Mouse (Mus musculus): Measurements from ENCODE around the gene Tbc1d15. TPM values are rescaled to one million over a fixed set of nuclear protein-coding genes. Genes with fewer than 3 reads are reported as not detected.

The Tbc1d15 gene
- polyA plus RNA-seq, 1 experiment: 3.5 TPM

- H3K4me1 ChIP-seq: peaks cover 48% of the 10 kb centered on the region
- TF ChIP-seq FLI1 (IDR thresholded peaks at IDR 0.05; ENCODE audit: low read length) (no peak), GATA1 (IDR thresholded peaks at IDR 0.05; ENCODE audit: borderline replicate concordance, low read length) (no peak; the same call in 2 of the 3 replicates)
- H3K4me3 ChIP-seq (replicated peaks): peak overlapping the region; percentile 96
- no peaks in the 10 kb centered on the region for H3K9me3 ChIP-seq
- H3K27me3 ChIP-seq (replicated peaks): peaks cover 9% of the 10 kb centered on the region
- H3K36me3 ChIP-seq (replicated peaks; ENCODE audit: low read length): peaks cover 5% of the 10 kb centered on the region
These were observed 806 bp downstream of the Tbc1d15 start for GRCm38 (mm10) chr10:115250235-115251087.

- TF ChIP-seq GATA1 (IDR thresholded peaks at IDR 0.05; ENCODE audit: borderline replicate concordance, low read length): no peak
- TF ChIP-seq FLI1 (IDR thresholded peaks at IDR 0.05; ENCODE audit: low read length): no peak
- peaks cover 69% of the 10 kb centered on the region for H3K4me1 ChIP-seq
- H3K36me3 ChIP-seq (replicated peaks; ENCODE audit: low read length): peaks cover 5% of the 10 kb centered on the region
- no peaks in the 10 kb centered on the region for H3K9me3 ChIP-seq
- H3K27me3 ChIP-seq (replicated peaks): no peaks in the 10 kb centered on the region
- peak overlapping the region; percentile 89 for H3K4me3 ChIP-seq (replicated peaks)
These were observed 3.2 kb downstream of the Tbc1d15 start for GRCm38 (mm10) chr10:115248041-115248440.

- Histone ChIP-seq H3K4me1 (peaks cover 83% of the 10 kb centered on the region), H3K9me3 (no peaks in the 10 kb centered on the region), H3K27me3 (replicated peaks) (no peaks in the 10 kb centered on the region), H3K36me3 (replicated peaks; ENCODE audit: low read length) (peaks cover 18% of the 10 kb centered on the region), H3K4me3 (replicated peaks) (no peak overlapping the region)
- no peak for TF ChIP-seq GATA1 (IDR thresholded peaks at IDR 0.05; ENCODE audit: borderline replicate concordance, low read length)
- no peak for TF ChIP-seq FLI1 (IDR thresholded peaks at IDR 0.05; ENCODE audit: low read length)
These were observed 5.8 kb downstream of the Tbc1d15 start for GRCm38 (mm10) chr10:115245488-115245887.

- Histone ChIP-seq H3K27me3 (replicated peaks) (no peaks in the 10 kb centered on the region), H3K36me3 (replicated peaks; ENCODE audit: low read length) (peaks cover 50% of the 10 kb centered on the region), H3K9me3 (no peaks in the 10 kb centered on the region), H3K4me1 (peaks cover 78% of the 10 kb centered on the region), H3K4me3 (replicated peaks) (no peak overlapping the region)
- TF ChIP-seq FLI1 (IDR thresholded peaks at IDR 0.05; ENCODE audit: low read length) (no peak), GATA1 (IDR thresholded peaks at IDR 0.05; ENCODE audit: borderline replicate concordance, low read length) (no peak)
These were observed 10.1 kb downstream of the Tbc1d15 start for GRCm38 (mm10) chr10:115241082-115241595.

- no peaks in the 10 kb centered on the region for H3K9me3 ChIP-seq
- TF ChIP-seq FLI1 (IDR thresholded peaks at IDR 0.05; ENCODE audit: low read length) (no peak), GATA1 (IDR thresholded peaks at IDR 0.05; ENCODE audit: borderline replicate concordance, low read length) (no peak)
- H3K4me3 ChIP-seq (replicated peaks): no peak overlapping the region
- peaks cover 68% of the 10 kb centered on the region for H3K4me1 ChIP-seq
- no peaks in the 10 kb centered on the region for H3K27me3 ChIP-seq (replicated peaks)
- H3K36me3 ChIP-seq (replicated peaks; ENCODE audit: low read length): peaks cover 79% of the 10 kb centered on the region
These were observed 13.3 kb downstream of the Tbc1d15 start for GRCm38 (mm10) chr10:115237931-115238330.

- H3K9me3 ChIP-seq: no peaks in the 10 kb centered on the region
- TF ChIP-seq FLI1 (IDR thresholded peaks at IDR 0.05; ENCODE audit: low read length) (no peak), GATA1 (IDR thresholded peaks at IDR 0.05; ENCODE audit: borderline replicate concordance, low read length) (no peak)
- H3K27me3 ChIP-seq (replicated peaks): no peaks in the 10 kb centered on the region
- peak overlapping the region; percentile 67 for H3K4me3 ChIP-seq (replicated peaks)
- H3K36me3 ChIP-seq (replicated peaks; ENCODE audit: low read length): peaks cover 87% of the 10 kb centered on the region
- peaks cover 56% of the 10 kb centered on the region for H3K4me1 ChIP-seq
These were observed 14.5 kb downstream of the Tbc1d15 start for GRCm38 (mm10) chr10:115236733-115237132.

- TF ChIP-seq FLI1 (IDR thresholded peaks at IDR 0.05; ENCODE audit: low read length) (no peak), GATA1 (IDR thresholded peaks at IDR 0.05; ENCODE audit: borderline replicate concordance, low read length) (no peak)
- Histone ChIP-seq H3K36me3 (replicated peaks; ENCODE audit: low read length) (peaks cover 88% of the 10 kb centered on the region), H3K9me3 (no peaks in the 10 kb centered on the region)
These were observed 15.8 kb downstream of the Tbc1d15 start for GRCm38 (mm10) chr10:115235501-115235900.

GRCm38 (mm10) chr10:115233798-115234197, 17.5 kb downstream of the Tbc1d15 start:
- H3K27me3 ChIP-seq (replicated peaks): no peaks in the 10 kb centered on the region
- peaks cover 89% of the 10 kb centered on the region for H3K36me3 ChIP-seq (replicated peaks; ENCODE audit: low read length)
- no peak for TF ChIP-seq GATA1 (IDR thresholded peaks at IDR 0.05; ENCODE audit: borderline replicate concordance, low read length)
- TF ChIP-seq FLI1 (IDR thresholded peaks at IDR 0.05; ENCODE audit: low read length): no peak
- no peak overlapping the region for H3K4me3 ChIP-seq (replicated peaks)
- no peaks in the 10 kb centered on the region for H3K9me3 ChIP-seq
- peaks cover 41% of the 10 kb centered on the region for H3K4me1 ChIP-seq

More at GRCm38 (mm10) chr10:115235501-115235900, 15.8 kb downstream of the Tbc1d15 start:
- peak overlapping the region; percentile 18 for H3K4me3 ChIP-seq (replicated peaks)
- no peaks in the 10 kb centered on the region for H3K27me3 ChIP-seq (replicated peaks)
- H3K4me1 ChIP-seq: peaks cover 49% of the 10 kb centered on the region

GRCm38 (mm10) chr10:115232513-115232912, 18.8 kb downstream of the Tbc1d15 start:
- H3K9me3 ChIP-seq: no peaks in the 10 kb centered on the region
- no peak for TF ChIP-seq FLI1 (IDR thresholded peaks at IDR 0.05; ENCODE audit: low read length)
- TF ChIP-seq GATA1 (IDR thresholded peaks at IDR 0.05; ENCODE audit: borderline replicate concordance, low read length): no peak
- no peak overlapping the region for H3K4me3 ChIP-seq (replicated peaks)
- no peaks in the 10 kb centered on the region for H3K27me3 ChIP-seq (replicated peaks)
- H3K4me1 ChIP-seq: peaks cover 35% of the 10 kb centered on the region
- H3K36me3 ChIP-seq (replicated peaks; ENCODE audit: low read length): peaks cover 88% of the 10 kb centered on the region

- Histone ChIP-seq H3K9me3 (no peaks in the 10 kb centered on the region), H3K4me1 (peaks cover 8% of the 10 kb centered on the region; the same call in 1 of the 2 replicates), H3K36me3 (replicated peaks; ENCODE audit: low read length) (peaks cover 87% of the 10 kb centered on the region)
These were observed 22.2 kb downstream of the Tbc1d15 start for GRCm38 (mm10) chr10:115229023-115229422.

More at GRCm38 (mm10) chr10:115229023-115229422, 22.2 kb downstream of the Tbc1d15 start:
- TF ChIP-seq GATA1 (IDR thresholded peaks at IDR 0.05; ENCODE audit: borderline replicate concordance, low read length) (no peak), FLI1 (IDR thresholded peaks at IDR 0.05; ENCODE audit: low read length) (no peak)
- Histone ChIP-seq H3K27me3 (replicated peaks) (no peaks in the 10 kb centered on the region), H3K4me3 (replicated peaks) (no peak overlapping the region)
